Mouse (Mus musculus): ENCODE results near the gene Olfr1446. TPM values are rescaled to one million over a fixed set of nuclear protein-coding genes. Genes with fewer than 3 reads are reported as not detected.

Olfr1446 gene
- total and polyA plus RNA-seq, 3 experiments: not detected

GRCm38 (mm10) chr19:12903643-12904042 lies 10.3 kb upstream of the Olfr1446 start, which contains the start of gene Olfr1447:
TSS of gene Olfr1447 (minus strand) at chr19:12903743.
- Histone ChIP-seq H3K4me2 (ENCODE audit: insufficient read depth, low read depth, poor library complexity, severe bottlenecking) (no peak within 1 kb of the TSS), H3K27ac (ENCODE audit: insufficient read depth, low read depth) (no peak within 1 kb of the TSS), H3K9me3 (replicated peaks; ENCODE audit: low read length) (no peaks in the 10 kb centered on the region), H3K27me3 (replicated peaks) (no peaks in the 10 kb centered on the region), H3K4me3 (replicated peaks in 1 of 3; ENCODE audit: low read depth in 2 of 3, low read length in 2 of 3, poor library complexity in 1 of 3) (no peak within 1 kb of the TSS), H3K4me1 (ENCODE audit: control insufficient read depth in 1 of 2, insufficient read depth in 2 of 2) (no peaks in the 10 kb centered on the region), H3K79me2 (replicated peaks; ENCODE audit: control insufficient read depth, extremely low read depth, insufficient read depth, poor library complexity, severe bottlenecking) (no peaks in the 10 kb centered on the region), H3K9ac (ENCODE audit: insufficient read depth, low read depth) (no peak within 1 kb of the TSS), H3K36me3 (replicated peaks in 1 of 2; ENCODE audit: control insufficient read depth in 1 of 2, insufficient read depth in 1 of 2, low read length in 1 of 2) (no peaks in the 10 kb centered on the region)
- DNase-seq (ENCODE audit: extremely low read depth): no peak
- dilution Hi-C loops (cut with MboI; ENCODE audit: extremely low pct_ligation_motif_present, extremely low pct_unique_long_range_greater_than_20kb, low sequenced_read_pairs) (no loop called here), in situ Hi-C loops (cut with MboI; ENCODE audit: low pct_ligation_motif_present, low pct_unique_long_range_greater_than_20kb, low sequenced_read_pairs) (no loop called here)
- TF ChIP-seq ZMIZ1 (IDR thresholded peaks at IDR 0.05; ENCODE audit: low read depth, low read length) (no peak), NELFE (IDR thresholded peaks at IDR 0.05; ENCODE audit: low read depth, low read length) (no peak), CHD1 (IDR thresholded peaks at IDR 0.05; ENCODE audit: low read depth, low read length) (no peak), KAT2A (IDR thresholded peaks at IDR 0.05; ENCODE audit: insufficient replicate concordance, low read length) (no peak), ELF1 (IDR thresholded peaks at IDR 0.05; ENCODE audit: low read depth, low read length) (no peak), RCOR1 (conservative IDR thresholded peaks at IDR 0.05; ENCODE audit: low read depth, low read length) (no peak), TBP (conservative IDR thresholded peaks at IDR 0.05; ENCODE audit: low read depth, low read length) (no peak), ZNF384 (IDR thresholded peaks at IDR 0.05; ENCODE audit: low read depth, low read length) (no peak)

GRCm38 (mm10) chr19:12883555-12883954 lies 9.8 kb downstream of the Olfr1446 start, which contains the start of gene Olfr1445:
TSS of gene Olfr1445 (plus strand) at chr19:12883855.
- Histone ChIP-seq H3K9ac (ENCODE audit: insufficient read depth, low read depth) (no peak within 1 kb of the TSS), H3K79me2 (replicated peaks; ENCODE audit: control insufficient read depth, extremely low read depth, insufficient read depth, poor library complexity, severe bottlenecking) (no peaks in the 10 kb centered on the region), H3K9me3 (replicated peaks; ENCODE audit: low read length) (no peaks in the 10 kb centered on the region), H3K4me2 (ENCODE audit: insufficient read depth, low read depth, poor library complexity, severe bottlenecking) (no peak within 1 kb of the TSS), H3K36me3 (replicated peaks in 1 of 2; ENCODE audit: control insufficient read depth in 1 of 2, insufficient read depth in 1 of 2, low read length in 1 of 2) (no peaks in the 10 kb centered on the region), H3K4me1 (ENCODE audit: control insufficient read depth in 1 of 2, insufficient read depth in 2 of 2) (no peaks in the 10 kb centered on the region), H3K27ac (ENCODE audit: insufficient read depth, low read depth) (no peak within 1 kb of the TSS), H3K4me3 (replicated peaks in 1 of 3; ENCODE audit: low read depth in 2 of 3, low read length in 2 of 3, poor library complexity in 1 of 3) (no peak within 1 kb of the TSS), H3K27me3 (replicated peaks) (no peaks in the 10 kb centered on the region)
- dilution Hi-C loops (cut with MboI; ENCODE audit: extremely low pct_ligation_motif_present, extremely low pct_unique_long_range_greater_than_20kb, low sequenced_read_pairs) (no loop called here), in situ Hi-C loops (cut with MboI; ENCODE audit: low pct_ligation_motif_present, low pct_unique_long_range_greater_than_20kb, low sequenced_read_pairs) (no loop called here)
- TF ChIP-seq TCF12 (IDR thresholded peaks at IDR 0.05; ENCODE audit: low read depth, low read length) (no peak), MXI1 (IDR thresholded peaks at IDR 0.05; ENCODE audit: low read depth, low read length) (no peak), MAX (IDR thresholded peaks at IDR 0.05; ENCODE audit: low read length) (no peak), MEF2A (IDR thresholded peaks at IDR 0.05; ENCODE audit: borderline replicate concordance, low read depth, low read length) (no peak), POLR2AphosphoS2 (IDR thresholded peaks at IDR 0.05; ENCODE audit: low read depth, low read length) (no peak), ELF1 (IDR thresholded peaks at IDR 0.05; ENCODE audit: low read depth, low read length) (no peak), JUND (conservative IDR thresholded peaks at IDR 0.05; ENCODE audit: low read depth, low read length) (no peak), KAT2A (IDR thresholded peaks at IDR 0.05; ENCODE audit: insufficient replicate concordance, low read length) (no peak), SMC3 (IDR thresholded peaks at IDR 0.05; ENCODE audit: low read depth, low read length) (no peak)
- DNase-seq (ENCODE audit: extremely low read depth): no peak
